Mouse (Mus musculus) heart, embryonic 11.5 days (tissue): Measurements from ENCODE around the gene Ptges2. TPM values are rescaled to one million over a fixed set of nuclear protein-coding genes. Genes with fewer than 3 reads are reported as not detected.

ENCODE experiments used
- ATAC-seq: fragments of 200-750 bp; cut with Nextera tagmentation; replicated peaks from 2 replicates; pipeline ENCODE4 v1.8.0; 2017; ENCODE audit warnings: moderate library complexity; ENCODE audit not compliant: insufficient number of reproducible peaks, low FRiP score, low TSS enrichment
- H3K27ac ChIP-seq: fragments of 300-500 bp; sonication (generic); 2 replicates; pipeline ENCODE4 v1.5.1; 2014; ENCODE audit warnings: mild to moderate bottlenecking, low read depth, low read length
- H3K27me3 ChIP-seq: fragments of 300-500 bp; sonication (generic); 2 replicates; pipeline ENCODE4 v1.6.1; 2014; ENCODE audit warnings: mild to moderate bottlenecking, low read length, mixed read lengths; ENCODE audit not compliant: control insufficient read depth, insufficient read depth
- H3K36me3 ChIP-seq: fragments of 300-500 bp; sonication (generic); 2 replicates; pipeline ENCODE4 v1.6.1; 2014; ENCODE audit warnings: mild to moderate bottlenecking, low read length, moderate library complexity, mixed read lengths; ENCODE audit not compliant: control insufficient read depth, insufficient read depth
- H3K4me1 ChIP-seq: fragments of 300-500 bp; sonication (generic); 2 replicates; pipeline ENCODE4 v1.6.1; 2014; ENCODE audit warnings: low read length; ENCODE audit not compliant: control insufficient read depth, insufficient read depth
- H3K4me2 ChIP-seq: fragments of 300-500 bp; sonication (generic); 2 replicates; pipeline ENCODE4 v1.6.1; 2014; ENCODE audit warnings: mild to moderate bottlenecking, moderate library complexity
- H3K4me3 ChIP-seq: fragments of 300-500 bp; sonication (generic); 2 replicates; pipeline ENCODE4 v1.5.1; 2014; ENCODE audit warnings: low read depth, low read length
- H3K9ac ChIP-seq: fragments of 300-500 bp; sonication (generic); 2 replicates; pipeline ENCODE4 v1.6.1; 2014; ENCODE audit warnings: mild to moderate bottlenecking, low read depth, low read length, moderate library complexity
- H3K9me3 ChIP-seq: fragments of 300-500 bp; sonication (generic); replicated peaks from 2 replicates; pipeline ENCODE4 v1.6.1; 2016; ENCODE audit warnings: low read length; ENCODE audit not compliant: control insufficient read depth
- WGBS: fragments of 180-500 bp; shearing (Covaris S2); extraction: QIAGEN DNeasy Blood & Tissue Kit; methylation state at CpG from one replicate; pipeline ENCODE4 v1.1.7; 2014; ENCODE audit not compliant: insufficient replicate concordance; 5-methylcytosine and 5-hydroxymethylcytosine counted together
- polyA plus RNA-seq: library from polyadenylated mRNA; unstranded; fragments of >200 nt; fragmentation: Nextera tagmentation; extraction: Ambion mirVana; gene quantifications from 2 replicates; pipeline ENCODE4 v1.2.1, GENCODE M21; 2014

Gene Ptges2
- polyA plus RNA-seq, 1 experiment from 2014 or later = 32.7 TPM

- Histone ChIP-seq H3K27ac (0 out of 2 replicates have a peak overlapping the region, but pooled peaks have one; percentile 37), H3K36me3 (peaks cover 21% of the 10 kb centered on the region), H3K9ac (peak overlapping the region; percentile 39), H3K27me3 (peaks cover 17% of the 10 kb centered on the region), H3K9me3 (no peaks in the 10 kb centered on the region), H3K4me2 (peak overlapping the region; percentile 88), H3K4me1 (0 out of 2 replicates have a peak, but pooled peaks cover 5% of the 10 kb centered on the region), H3K4me3 (peak overlapping the region; percentile 65)
- WGBS = 1% methylated on average over 27 of the region's 27 CpGs
- peak; percentile 48 for ATAC-seq
These were observed 14.4 kb upstream of the Ptges2 start for GRCm38 (mm10) chr2:32381141-32381774.

DNA sequence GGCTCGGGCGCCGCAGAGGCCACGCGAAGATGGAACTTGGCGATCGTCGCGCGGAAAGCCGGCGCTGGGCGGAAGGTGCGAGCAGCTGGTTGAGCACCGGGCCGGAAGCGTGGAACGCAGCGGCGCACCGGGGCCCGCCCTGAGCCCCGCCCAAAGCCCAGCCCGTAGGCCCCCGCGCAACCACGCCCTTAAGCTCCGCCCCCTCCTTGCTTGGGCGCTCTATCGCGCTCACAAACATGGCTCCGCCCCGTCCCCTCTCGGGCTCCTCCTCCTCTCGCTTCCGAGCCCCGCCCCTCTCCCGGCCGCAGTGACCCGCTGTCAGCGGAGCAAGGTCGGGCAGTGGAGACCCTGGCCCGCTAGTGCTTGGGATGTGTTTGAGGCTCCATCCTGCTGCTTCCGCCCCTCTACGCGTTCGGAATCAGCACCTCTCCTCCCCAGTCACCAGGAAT lies 13.9 kb upstream of the Ptges2 start, which contains the start of gene 1110008P14Rik:
1110008P14Rik (minus strand) TSS at position 164 of the 449 bp plus-strand sequence.
- H3K36me3 ChIP-seq = peaks cover 17% of the 10 kb centered on the region
- WGBS = under 1% methylated on average over 47 of the region's 47 CpGs
- no peaks in the 10 kb centered on the region for H3K9me3 ChIP-seq
- H3K4me1 ChIP-seq = 0 out of 2 replicates have a peak, but pooled peaks cover 5% of the 10 kb centered on the region
- ATAC-seq = peak; percentile 91
- H3K27me3 ChIP-seq = peaks cover 17% of the 10 kb centered on the region
- peak within 1 kb of the TSS; percentile 39 for H3K9ac ChIP-seq
- peak within 1 kb of the TSS; percentile 65 for H3K4me3 ChIP-seq
- H3K4me2 ChIP-seq = peak within 1 kb of the TSS; percentile 88
- H3K27ac ChIP-seq = 0 out of 2 replicates have a peak within 1 kb of the TSS, but pooled peaks have one; percentile 37

GRCm38 (mm10) chr2:32382689-32383088 lies 13.0 kb upstream of the Ptges2 start:
- Histone ChIP-seq H3K9me3 (no peaks in the 10 kb centered on the region), H3K4me2 (no peak overlapping the region), H3K36me3 (peaks cover 11% of the 10 kb centered on the region), H3K27me3 (peaks cover 20% of the 10 kb centered on the region), H3K4me1 (0 out of 2 replicates have a peak, but pooled peaks cover 5% of the 10 kb centered on the region), H3K4me3 (no peak overlapping the region), H3K27ac (no peak overlapping the region), H3K9ac (no peak overlapping the region)
- WGBS = 75% methylated on average over 2 of the region's 2 CpGs
- no peak for ATAC-seq

DNA sequence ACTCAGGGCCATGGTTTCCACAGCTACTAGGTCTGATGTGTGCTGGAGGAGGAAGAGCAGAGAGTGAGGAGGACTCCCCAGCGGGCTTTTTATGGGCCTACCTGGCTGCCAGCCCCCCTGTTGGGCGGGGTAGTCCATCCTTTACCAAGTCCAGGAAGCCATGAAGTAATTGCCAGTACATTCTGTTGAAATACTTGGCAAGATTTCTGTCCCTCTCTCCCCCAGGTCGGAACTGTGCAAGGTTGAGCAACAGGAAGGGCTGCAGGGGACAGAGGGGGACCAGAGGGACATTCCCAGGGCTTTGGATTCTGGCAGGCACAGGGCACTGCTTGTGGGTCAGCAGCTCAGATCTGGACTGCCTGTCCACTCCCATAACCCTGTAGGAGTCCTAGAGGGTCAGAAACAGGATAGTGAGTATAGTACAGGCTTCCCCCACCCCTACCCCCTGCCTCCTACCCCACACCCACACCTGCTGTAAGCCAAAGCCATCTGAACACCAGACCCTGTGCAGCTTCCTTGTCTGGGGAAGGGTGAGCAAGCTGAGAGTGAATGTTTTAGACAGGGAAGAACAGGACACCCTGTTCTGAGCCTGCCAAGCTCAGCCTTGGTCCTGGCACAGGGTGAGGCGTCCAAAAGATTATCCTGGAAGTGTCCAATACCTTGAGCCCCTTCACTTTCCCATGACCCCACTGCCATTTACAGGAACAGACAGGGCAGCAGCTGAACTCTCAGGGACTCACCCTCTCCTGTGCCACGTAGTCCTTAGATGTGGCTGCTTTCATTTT lies 7.8 kb upstream of the Ptges2 start, which contains the start of gene Lcn2:
Lcn2 (minus strand) TSS at position 547 of the 785 bp plus-strand sequence.
- Histone ChIP-seq H3K27ac (no peak within 1 kb of the TSS), H3K9me3 (no peaks in the 10 kb centered on the region), H3K4me2 (no peak within 1 kb of the TSS), H3K4me1 (0 out of 2 replicates have a peak, but pooled peaks cover 3% of the 10 kb centered on the region), H3K4me3 (no peak within 1 kb of the TSS), H3K9ac (no peak within 1 kb of the TSS), H3K27me3 (peaks cover 16% of the 10 kb centered on the region), H3K36me3 (no peaks in the 10 kb centered on the region)
- WGBS = 62% methylated on average over 5 of the region's 5 CpGs
- ATAC-seq = no peak

- Histone ChIP-seq H3K36me3 (no peaks in the 10 kb centered on the region), H3K4me1 (0 out of 2 replicates have a peak, but pooled peaks cover 3% of the 10 kb centered on the region), H3K9me3 (no peaks in the 10 kb centered on the region), H3K4me2 (no peak overlapping the region), H3K27ac (no peak overlapping the region), H3K4me3 (no peak overlapping the region), H3K9ac (no peak overlapping the region), H3K27me3 (0 out of 2 replicates have a peak, but pooled peaks cover 5% of the 10 kb centered on the region)
- WGBS = 54% methylated on average over 2 of the region's 2 CpGs
- ATAC-seq = no peak
These were observed 6.5 kb upstream of the Ptges2 start for GRCm38 (mm10) chr2:32389157-32389556.

- Histone ChIP-seq H3K4me3 (no peak overlapping the region), H3K4me2 (no peak overlapping the region), H3K4me1 (peaks cover 6% of the 10 kb centered on the region; the same call in 1 of the 2 replicates), H3K36me3 (no peaks in the 10 kb centered on the region), H3K27me3 (0 out of 2 replicates have a peak, but pooled peaks cover 3% of the 10 kb centered on the region), H3K9ac (no peak overlapping the region), H3K27ac (no peak overlapping the region), H3K9me3 (no peaks in the 10 kb centered on the region)
- no peak for ATAC-seq
- 65% methylated on average over 8 of the region's 8 CpGs for WGBS
These were observed 4.8 kb upstream of the Ptges2 start for GRCm38 (mm10) chr2:32390871-32391270.

GRCm38 (mm10) chr2:32392063-32392462 lies 3.6 kb upstream of the Ptges2 start:
- no peak overlapping the region for H3K27ac ChIP-seq
- H3K9ac ChIP-seq = no peak overlapping the region
- 0 out of 2 replicates have a peak, but pooled peaks cover 2% of the 10 kb centered on the region for H3K27me3 ChIP-seq
- no peaks in the 10 kb centered on the region for H3K9me3 ChIP-seq
- no peak overlapping the region for H3K4me3 ChIP-seq
- ATAC-seq = no peak
- H3K4me1 ChIP-seq = peaks cover 10% of the 10 kb centered on the region
- H3K36me3 ChIP-seq = no peaks in the 10 kb centered on the region
- H3K4me2 ChIP-seq = no peak overlapping the region
- WGBS = 78% methylated on average over 5 of the region's 5 CpGs

GRCm38 (mm10) chr2:32394973-32395372 lies 723 bp upstream of the Ptges2 start:
- H3K4me1 ChIP-seq = peaks cover 15% of the 10 kb centered on the region
- peaks cover 8% of the 10 kb centered on the region for H3K36me3 ChIP-seq
- H3K4me3 ChIP-seq = peak overlapping the region; percentile 95
- peak overlapping the region; percentile 86 for H3K9ac ChIP-seq
- H3K9me3 ChIP-seq = no peaks in the 10 kb centered on the region
- H3K27me3 ChIP-seq = no peaks in the 10 kb centered on the region
- peak overlapping the region; percentile 89 for H3K27ac ChIP-seq
- no peak for ATAC-seq
- peak overlapping the region; percentile 95 for H3K4me2 ChIP-seq
- WGBS = 4% methylated on average over 8 of the region's 8 CpGs
